Mouse (Mus musculus): ENCODE measurements around the gene Rimbp2.

DNA sequence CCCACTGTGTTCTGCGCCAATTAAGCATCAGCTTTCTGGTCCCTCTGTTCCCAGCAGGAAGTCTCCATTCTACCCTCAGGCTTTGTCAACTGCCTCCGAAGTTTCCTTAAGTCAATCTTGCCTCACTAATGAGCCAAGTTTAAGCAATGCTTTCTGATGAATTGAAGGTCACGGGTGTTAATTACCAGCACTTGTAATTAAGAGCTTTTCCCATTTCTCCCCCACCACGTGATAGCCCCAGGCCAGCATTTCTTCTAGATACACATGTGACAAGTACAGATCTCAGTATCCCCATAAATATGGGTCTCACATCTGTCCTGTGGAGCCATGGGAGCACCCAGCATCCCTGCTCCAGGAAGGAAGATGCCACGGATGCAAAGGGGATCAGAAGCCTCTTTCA lies 20.5 kb downstream of the Rimbp2 start:
- TF ChIP-seq CTCF (IDR thresholded peaks at IDR 0.05; ENCODE audit: extremely low read depth, insufficient read depth, insufficient read length, insufficient replicate concordance) (no peak), POLR2A (IDR thresholded peaks at IDR 0.05; ENCODE audit: low read depth, low read length) (no peak)

All from spleen, adult 2 months (tissue).